Mouse (Mus musculus) thymus, adult 2 months (tissue): ENCODE data around the gene Babam1.

ENCODE experiments used
- CTCF ChIP-seq: fragments of 200-500 bp; IDR thresholded peaks from 2 replicates; pipeline ENCODE4 v1.5.1; 2012; ENCODE audit warnings: mild to moderate bottlenecking, control low read depth, low read length, moderate library complexity, borderline replicate concordance; ENCODE audit not compliant: control insufficient read depth, poor library complexity, insufficient read depth; ENCODE audit errors: extremely low read depth
- POLR2A ChIP-seq: fragments of 200-500 bp; IDR thresholded peaks from 2 replicates; pipeline ENCODE4 v1.6.1; 2012; ENCODE audit warnings: mild to moderate bottlenecking, low read length, control low read depth, moderate library complexity; ENCODE audit not compliant: control insufficient read depth, poor library complexity, insufficient read depth; ENCODE audit errors: extremely low read depth

DNA sequence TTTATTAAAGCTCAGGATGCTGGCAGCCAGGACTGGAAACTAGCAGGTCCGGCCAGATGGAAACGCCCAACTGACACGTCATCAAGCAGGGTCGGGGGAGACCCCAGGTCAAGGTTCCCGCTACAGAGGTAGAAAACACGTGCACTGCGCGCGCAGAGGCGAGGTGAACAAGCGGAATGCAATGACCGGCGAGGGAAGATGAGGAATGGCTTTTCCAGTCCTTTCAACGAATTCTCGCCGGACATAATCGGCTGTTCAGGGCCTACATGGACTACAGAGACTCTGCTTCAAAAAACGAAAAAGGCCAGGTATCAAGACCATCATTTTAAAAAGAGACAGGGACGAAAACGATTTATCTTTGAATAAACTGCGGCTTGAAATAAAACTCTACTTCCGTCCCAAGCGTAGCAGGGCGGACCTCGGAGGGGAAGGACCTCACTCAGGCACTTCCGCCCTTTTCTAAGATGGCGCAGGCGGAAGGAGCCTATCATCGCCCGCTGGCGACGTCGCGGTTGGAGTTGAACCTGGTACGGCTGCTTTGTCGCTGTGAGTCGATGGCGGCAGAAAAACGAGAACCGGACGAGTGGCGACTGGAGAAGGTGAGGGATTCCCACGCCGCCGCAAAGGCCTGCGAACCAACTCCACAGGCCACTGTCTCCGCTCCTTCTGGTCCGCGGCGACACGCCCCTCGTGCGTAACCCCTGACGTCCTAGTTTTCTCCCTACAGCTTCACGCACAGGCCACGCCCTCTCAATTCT is 29.7 kb upstream of the Babam1 start, which contains the start of gene Use1:
- peak; percentile 40; the same call in 1 of the 2 replicates for TF ChIP-seq POLR2A
- TF ChIP-seq CTCF = no peak
